Mouse (Mus musculus): ENCODE data around the gene Tmem95. TPM values are rescaled to one million over a fixed set of nuclear protein-coding genes. Genes with fewer than 3 reads are reported as not detected.
A peak's percentile ranks its signal among the peaks of the same experiment; 100 is the strongest.
"Not testable (repeated sequence)": the region's sequence is repeated elsewhere in the genome, so short reads cannot be mapped to it uniquely, and the experiment has no call there.

The Tmem95 gene
- total and polyA plus RNA-seq, 3 experiments, result not detected

- Histone ChIP-seq H3K27ac (ENCODE audit: insufficient read depth, low read depth) (no peak overlapping the region), H3K4me2 (ENCODE audit: insufficient read depth, low read depth, poor library complexity, severe bottlenecking) (no peak overlapping the region), H3K4me3 (replicated peaks in 1 of 3; ENCODE audit: low read depth in 2 of 3, low read length in 2 of 3, poor library complexity in 1 of 3) (no peak overlapping the region), H3K79me2 (replicated peaks; ENCODE audit: control insufficient read depth, extremely low read depth, insufficient read depth, poor library complexity, severe bottlenecking) (no peaks in the 10 kb centered on the region), H3K4me1 (ENCODE audit: control insufficient read depth in 1 of 2, insufficient read depth in 2 of 2) (peaks cover 0 to 3% of the 10 kb centered on the region in 2 experiments; a peak in 1 of 4 replicates), H3K36me3 (replicated peaks in 1 of 2; ENCODE audit: control insufficient read depth in 1 of 2, insufficient read depth in 1 of 2, low read length in 1 of 2) (no peaks in the 10 kb centered on the region), H3K9me3 (replicated peaks; ENCODE audit: low read length) (no peaks in the 10 kb centered on the region), H3K9ac (ENCODE audit: insufficient read depth, low read depth) (no peak overlapping the region), H3K27me3 (replicated peaks) (peaks cover 23% of the 10 kb centered on the region)
- in situ Hi-C loops (cut with MboI; ENCODE audit: low pct_ligation_motif_present, low pct_unique_long_range_greater_than_20kb, low sequenced_read_pairs), result no loop called here
- dilution Hi-C loops (cut with MboI; ENCODE audit: extremely low pct_ligation_motif_present, extremely low pct_unique_long_range_greater_than_20kb, low sequenced_read_pairs), result no loop called here
- no peak for TF ChIP-seq IRF4 (IDR thresholded peaks at IDR 0.05; ENCODE audit: low read depth, low read length)
- no peak for TF ChIP-seq HCFC1 (IDR thresholded peaks at IDR 0.05; ENCODE audit: low read depth, low read length)
- no peak for TF ChIP-seq MXI1 (IDR thresholded peaks at IDR 0.05; ENCODE audit: low read depth, low read length)
- TF ChIP-seq ELF1 (IDR thresholded peaks at IDR 0.05; ENCODE audit: low read depth, low read length), result no peak
- TF ChIP-seq ETS1 (conservative IDR thresholded peaks at IDR 0.05; ENCODE audit: low read depth, low read length), result no peak
- TF ChIP-seq POLR2A (IDR thresholded peaks at IDR 0.05; ENCODE audit: low read depth, low read length), result no peak
- no peak for TF ChIP-seq UBTF (IDR thresholded peaks at IDR 0.05; ENCODE audit: low read depth, low read length)
- no peak for TF ChIP-seq USF1 (IDR thresholded peaks at IDR 0.05; ENCODE audit: low read depth, low read length)
- DNase-seq (ENCODE audit: extremely low read depth), result no peak
Observed at GRCm38 (mm10) chr11:69865561-69865960, 12.3 kb downstream of the Tmem95 start.

- H3K27ac ChIP-seq (ENCODE audit: insufficient read depth, low read depth), result no peak overlapping the region
- dilution Hi-C loops (cut with MboI; ENCODE audit: extremely low pct_ligation_motif_present, extremely low pct_unique_long_range_greater_than_20kb, low sequenced_read_pairs), result no loop called here
- H3K9ac ChIP-seq (ENCODE audit: insufficient read depth, low read depth), result no peak overlapping the region
- H3K4me2 ChIP-seq (ENCODE audit: insufficient read depth, low read depth, poor library complexity, severe bottlenecking), result no peak overlapping the region
- H3K9me3 ChIP-seq (replicated peaks; ENCODE audit: low read length), result no peaks in the 10 kb centered on the region
- H3K4me1 ChIP-seq (ENCODE audit: control insufficient read depth in 1 of 2, insufficient read depth in 2 of 2), result no peaks in the 10 kb centered on the region
- in situ Hi-C loops (cut with MboI; ENCODE audit: low pct_ligation_motif_present, low pct_unique_long_range_greater_than_20kb, low sequenced_read_pairs), result no loop called here
- H3K79me2 ChIP-seq (replicated peaks; ENCODE audit: control insufficient read depth, extremely low read depth, insufficient read depth, poor library complexity, severe bottlenecking), result no peaks in the 10 kb centered on the region
- TF ChIP-seq BHLHE40 (IDR thresholded peaks at IDR 0.05; ENCODE audit: low read depth, low read length) (0 out of 2 replicates have a peak, but pooled peaks have one; percentile 26), MEF2A (IDR thresholded peaks at IDR 0.05; ENCODE audit: borderline replicate concordance, low read depth, low read length) (no peak)
- H3K27me3 ChIP-seq (replicated peaks), result peaks cover 25% of the 10 kb centered on the region
- DNase-seq (ENCODE audit: extremely low read depth), result no peak
- no peaks in the 10 kb centered on the region for H3K36me3 ChIP-seq (replicated peaks in 1 of 2; ENCODE audit: control insufficient read depth in 1 of 2, insufficient read depth in 1 of 2, low read length in 1 of 2)
- no peak overlapping the region for H3K4me3 ChIP-seq (replicated peaks in 1 of 3; ENCODE audit: low read depth in 2 of 3, low read length in 2 of 3, poor library complexity in 1 of 3)
Observed at GRCm38 (mm10) chr11:69864138-69864860, 13.5 kb downstream of the Tmem95 start.

- H3K9me3 ChIP-seq (replicated peaks; ENCODE audit: low read length); H3K4me1 ChIP-seq (ENCODE audit: control insufficient read depth in 1 of 2, insufficient read depth in 2 of 2); dilution Hi-C loops (cut with MboI; ENCODE audit: extremely low pct_ligation_motif_present, extremely low pct_unique_long_range_greater_than_20kb, low sequenced_read_pairs); H3K9ac ChIP-seq (ENCODE audit: insufficient read depth, low read depth); H3K4me2 ChIP-seq (ENCODE audit: insufficient read depth, low read depth, poor library complexity, severe bottlenecking); in situ Hi-C loops (cut with MboI; ENCODE audit: low pct_ligation_motif_present, low pct_unique_long_range_greater_than_20kb, low sequenced_read_pairs); H3K4me3 ChIP-seq (replicated peaks in 1 of 3; ENCODE audit: low read depth in 2 of 3, low read length in 2 of 3, poor library complexity in 1 of 3); H3K27ac ChIP-seq (ENCODE audit: insufficient read depth, low read depth); H3K36me3 ChIP-seq (replicated peaks in 1 of 2; ENCODE audit: control insufficient read depth in 1 of 2, insufficient read depth in 1 of 2, low read length in 1 of 2); DNase-seq (ENCODE audit: extremely low read depth); H3K79me2 ChIP-seq (replicated peaks; ENCODE audit: control insufficient read depth, extremely low read depth, insufficient read depth, poor library complexity, severe bottlenecking): not testable (repeated sequence)
- peaks cover 22% of the 10 kb centered on the region for H3K27me3 ChIP-seq (replicated peaks)
Observed at GRCm38 (mm10) chr11:69863729-69864128, 14.1 kb downstream of the Tmem95 start.

Measured in CH12.LX (cell line).